Mouse (Mus musculus) liver, adult 2 months (tissue): ENCODE data around the gene Gm20431. TPM values are rescaled to one million over a fixed set of nuclear protein-coding genes. Genes with fewer than 3 reads are reported as not detected.

Experiments
- DNase-seq: peaks from one replicate; pipeline ENCODE4 v3.0.0-alpha.2; 2011; ENCODE audit warnings: low read depth, low spot score; ENCODE audit errors: extremely low read depth
- H3K27ac ChIP-seq: fragments of 200-500 bp; replicated peaks from 2 replicates; pipeline ENCODE4 v1.5.1; 2012; ENCODE audit warnings: low read depth, mild to moderate bottlenecking, control low read depth, inconsistent platforms, low read length; ENCODE audit not compliant: insufficient read depth
- H3K27me3 ChIP-seq: fragments of 200-500 bp; 2 replicates; pipeline ENCODE4 v1.6.1; 2012; ENCODE audit warnings: mild to moderate bottlenecking, moderate library complexity, low read length, inconsistent platforms; ENCODE audit not compliant: control insufficient read depth, insufficient read depth
- H3K36me3 ChIP-seq: fragments of 200-500 bp; 2 replicates; pipeline ENCODE4 v1.6.1; 2012; ENCODE audit warnings: low read length, inconsistent platforms; ENCODE audit not compliant: control insufficient read depth, insufficient read depth
- H3K4me1 ChIP-seq: fragments of 200-500 bp; 2 replicates; pipeline ENCODE4 v1.6.1; 2011; ENCODE audit warnings: low read length; ENCODE audit not compliant: control insufficient read depth, insufficient read depth
- H3K4me3 ChIP-seq: fragments of 200-500 bp; 2 replicates; pipeline ENCODE4 v1.5.1; 2011; ENCODE audit warnings: low read depth, mild to moderate bottlenecking, control low read depth, low read length, moderate library complexity; ENCODE audit not compliant: insufficient read depth
- H3K79me2 ChIP-seq: fragments of 200-500 bp; 2 replicates; pipeline ENCODE4 v1.6.1; 2012; ENCODE audit warnings: inconsistent platforms, mild to moderate bottlenecking, low read length, moderate library complexity; ENCODE audit not compliant: control insufficient read depth, insufficient read depth
- H3K9ac ChIP-seq: fragments of 200-500 bp; 2 replicates; pipeline ENCODE4 v1.6.1; 2012; ENCODE audit warnings: low read depth, mild to moderate bottlenecking, control low read depth, inconsistent platforms, low read length
- CTCF ChIP-seq: fragments of 200-500 bp; IDR thresholded peaks from 2 replicates; pipeline ENCODE4 v1.5.1; 2011; ENCODE audit warnings: low read depth, low read length, control low read depth
- POLR2A ChIP-seq: fragments of 200-500 bp; IDR thresholded peaks from 2 replicates; pipeline ENCODE4 v1.6.1; 2011; ENCODE audit warnings: low read length, control low read depth; ENCODE audit not compliant: insufficient read depth; ENCODE audit errors: extremely low read depth
- WGBS: fragments of 180-500 bp; shearing (Covaris S2); methylation state at CpG from one replicate; pipeline ENCODE4 v1.1.7; 2018; 5-methylcytosine and 5-hydroxymethylcytosine counted together
- polyA plus RNA-seq: library from polyadenylated mRNA; depleted of rRNA; stranded (reverse); fragments of >200 nt; gene quantifications from 2 replicates; pipeline ENCODE4 v1.2.3, GENCODE M21; 2012
- total RNA-seq: library from RNA; depleted of rRNA; stranded (reverse); fragments of >200 nt; gene quantifications from 2 replicates; pipeline ENCODE4 v1.2.3, GENCODE M21; 2014

The Gm20431 gene
- total and polyA plus RNA-seq, 2 experiments = 10.8 TPM; not detected in 1

- Histone ChIP-seq H3K9ac (peak overlapping the region; percentile 90), H3K27me3 (no peaks in the 10 kb centered on the region), H3K79me2 (peaks cover 8% of the 10 kb centered on the region), H3K27ac (no peak overlapping the region), H3K36me3 (no peaks in the 10 kb centered on the region), H3K4me3 (peak overlapping the region; percentile 73), H3K4me1 (peaks cover 27% of the 10 kb centered on the region)
- no peak for DNase-seq
- WGBS = 25% methylated on average over 12 of the region's 12 CpGs
- TF ChIP-seq CTCF = no peak
- no peak for TF ChIP-seq POLR2A
Measured at GRCm38 (mm10) chr2:167660611-167660971, 705 bp downstream of the Gm20431 start.

DNA sequence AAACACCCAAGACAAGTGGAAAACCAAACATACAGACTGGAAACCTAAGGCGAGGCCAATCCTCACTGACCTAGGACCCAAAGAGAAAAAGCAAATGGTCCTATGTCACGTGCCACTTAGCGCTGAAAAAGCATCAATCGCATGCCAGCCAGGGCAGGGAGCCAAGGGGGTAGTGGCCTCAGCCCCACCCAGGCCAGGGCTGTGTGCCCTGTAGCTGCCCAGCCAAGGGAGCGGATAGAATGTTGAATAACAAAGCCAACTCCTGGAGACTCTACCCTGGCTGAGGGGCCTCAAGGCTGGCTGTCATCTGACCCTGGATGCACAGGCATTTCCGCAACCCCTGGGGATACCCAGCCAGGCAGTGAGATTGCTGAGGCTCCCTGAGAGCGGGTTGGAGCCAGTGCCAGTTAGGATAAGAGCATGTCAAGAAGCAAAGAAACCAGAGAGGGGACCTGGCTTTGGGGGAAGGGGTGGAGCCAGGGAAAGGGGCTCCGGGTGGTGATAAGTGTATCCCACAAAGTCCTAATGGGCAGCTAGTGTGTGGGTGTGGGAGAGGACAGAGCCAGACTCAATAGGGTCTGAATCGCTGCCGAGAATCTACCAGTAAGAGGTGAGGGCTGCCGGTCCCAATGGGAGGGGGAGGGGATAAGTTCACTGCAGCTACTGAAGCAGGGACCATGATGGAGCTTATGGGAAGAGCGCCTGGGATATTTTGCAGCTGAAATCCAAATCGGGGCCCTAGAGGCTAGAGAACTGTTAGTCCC lies 1.3 kb downstream of the Gm20431 start:
- H3K27me3 ChIP-seq = no peaks in the 10 kb centered on the region
- WGBS = 23% methylated on average over 13 of the region's 13 CpGs
- H3K4me3 ChIP-seq = peak overlapping the region; percentile 73; the same call in 1 of the 2 replicates
- DNase-seq = peak; percentile 94
- H3K27ac ChIP-seq = no peak overlapping the region; the same call in 1 of the 2 replicates
- H3K79me2 ChIP-seq = peaks cover 8% of the 10 kb centered on the region
- TF ChIP-seq POLR2A (no peak), CTCF (no peak)
- peaks cover 32% of the 10 kb centered on the region for H3K4me1 ChIP-seq
- H3K9ac ChIP-seq = peak overlapping the region; percentile 90; the same call in 1 of the 2 replicates
- no peaks in the 10 kb centered on the region for H3K36me3 ChIP-seq

GRCm38 (mm10) chr2:167659177-167659846 lies 2.0 kb downstream of the Gm20431 start:
- TF ChIP-seq POLR2A (no peak), CTCF (no peak)
- Histone ChIP-seq H3K4me3 (no peak overlapping the region), H3K27ac (no peak overlapping the region; the same call in 1 of the 2 replicates), H3K4me1 (peaks cover 39% of the 10 kb centered on the region), H3K27me3 (no peaks in the 10 kb centered on the region), H3K36me3 (no peaks in the 10 kb centered on the region), H3K79me2 (peaks cover 8% of the 10 kb centered on the region), H3K9ac (no peak overlapping the region)
- 42% methylated on average over 10 of the region's 10 CpGs for WGBS
- no peak for DNase-seq

- Histone ChIP-seq H3K4me3 (no peak overlapping the region), H3K9ac (no peak overlapping the region), H3K36me3 (no peaks in the 10 kb centered on the region), H3K27ac (no peak overlapping the region), H3K27me3 (no peaks in the 10 kb centered on the region), H3K79me2 (peaks cover 8% of the 10 kb centered on the region), H3K4me1 (peaks cover 39% of the 10 kb centered on the region)
- no peak for TF ChIP-seq POLR2A
- no peak for TF ChIP-seq CTCF
- 87% methylated on average over 11 of the region's 11 CpGs for WGBS
- DNase-seq = no peak
Measured at GRCm38 (mm10) chr2:167658712-167659111, 2.6 kb downstream of the Gm20431 start.

- WGBS = 63% methylated on average over 4 of the region's 4 CpGs
- H3K27ac ChIP-seq = 0 out of 2 replicates have a peak overlapping the region, but pooled peaks have one; percentile 3
- H3K79me2 ChIP-seq = peaks cover 11% of the 10 kb centered on the region
- H3K4me1 ChIP-seq = peaks cover 40% of the 10 kb centered on the region
- no peaks in the 10 kb centered on the region for H3K36me3 ChIP-seq
- no peak overlapping the region for H3K4me3 ChIP-seq
- no peaks in the 10 kb centered on the region for H3K27me3 ChIP-seq
- H3K9ac ChIP-seq = no peak overlapping the region
- DNase-seq = peak; percentile 96
- no peak for TF ChIP-seq CTCF
- no peak for TF ChIP-seq POLR2A
Measured at GRCm38 (mm10) chr2:167657973-167658372, 3.3 kb downstream of the Gm20431 start.
